Mouse (Mus musculus): ENCODE measurements around the gene Etv5.

Etv5 gene

GRCm38 (mm10) chr16:22348014-22348413, 91.5 kb downstream of the Etv5 start:
- no peak for DNase-seq (ENCODE audit: low spot score in 2 of 2)

GRCm38 (mm10) chr16:22341236-22341671, 98.3 kb downstream of the Etv5 start:
- DNase-seq (ENCODE audit: low spot score in 2 of 2): peak in 1 of 2 experiments; percentile 22

GRCm38 (mm10) chr16:22335781-22336180, 103.7 kb downstream of the Etv5 start:
- DNase-seq (ENCODE audit: low spot score in 2 of 2): no peak

All from urinary bladder, postnatal 4 days (tissue).